Mouse (Mus musculus): ENCODE data around the gene Akap14.
"Not testable (repeated sequence)": the region's sequence is repeated elsewhere in the genome, so short reads cannot be mapped to it uniquely, and the experiment has no call there.

The Akap14 gene

DNA sequence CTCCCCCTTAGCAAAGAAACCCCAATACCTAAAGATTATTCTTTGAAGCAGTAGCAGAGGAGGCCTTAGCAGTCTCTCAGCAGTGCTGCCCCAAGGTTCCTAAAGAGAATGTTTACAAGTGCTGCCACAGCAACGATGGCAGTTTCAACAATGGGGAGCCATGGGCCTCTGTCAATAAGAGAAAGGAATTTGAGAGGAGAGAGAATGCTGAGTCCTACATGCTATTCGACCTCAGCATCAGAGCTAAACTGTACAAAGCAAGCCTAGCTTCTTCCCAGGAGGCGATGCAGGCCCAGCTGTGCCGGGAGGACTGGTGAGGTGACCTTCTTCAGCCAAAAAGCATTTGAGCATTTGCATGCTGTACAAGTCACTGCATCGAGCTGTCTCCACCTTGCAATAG is at the start of gene Akap14:
Gene Akap14 (minus strand): TSS at position 101 of the 400 bp plus-strand sequence.
- no peak for DNase-seq (ENCODE audit: inconsistent age in 2 of 2, low spot score in 1 of 2)

- no peak for DNase-seq (ENCODE audit: inconsistent age in 2 of 2, low spot score in 1 of 2)
Observed at GRCm38 (mm10) chrX:37210941-37211340, 42.3 kb upstream of the Akap14 start, which contains the start of gene Gm9. TSS of gene Gm9 (minus strand) at chrX:37211041.

GRCm38 (mm10) chrX:37198676-37199075 is 30.0 kb upstream of the Akap14 start:
- no peak for DNase-seq (ENCODE audit: inconsistent age in 2 of 2, low spot score in 1 of 2)

DNA sequence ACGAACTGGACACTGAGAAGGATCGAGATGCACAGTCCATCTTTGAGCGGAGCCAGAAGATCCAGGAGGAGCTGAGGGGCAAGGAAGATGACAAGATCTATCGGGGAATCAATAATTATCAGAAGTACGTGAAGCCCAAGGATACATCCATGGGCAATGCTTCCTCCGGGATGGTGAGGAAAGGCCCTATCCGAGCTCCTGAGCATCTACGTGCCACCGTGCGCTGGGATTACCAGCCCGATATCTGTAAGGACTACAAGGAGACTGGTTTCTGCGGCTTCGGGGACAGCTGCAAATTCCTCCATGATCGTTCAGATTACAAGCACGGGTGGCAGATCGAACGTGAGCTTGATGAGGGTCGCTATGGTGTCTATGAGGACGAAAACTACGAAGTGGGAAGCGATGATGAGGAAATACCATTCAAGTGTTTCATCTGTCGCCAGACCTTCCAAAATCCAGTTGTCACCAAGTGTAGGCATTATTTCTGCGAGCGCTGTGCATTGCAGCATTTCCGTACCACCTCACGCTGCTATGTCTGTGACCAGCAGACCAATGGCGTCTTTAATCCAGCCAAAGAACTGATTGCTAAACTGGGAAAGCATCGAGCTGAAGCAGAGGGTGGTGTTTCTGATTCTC is 23.2 kb upstream of the Akap14 start:
- peak; percentile 11 to 55 for DNase-seq (ENCODE audit: inconsistent age in 2 of 2, low spot score in 1 of 2)

- DNase-seq (ENCODE audit: inconsistent age in 2 of 2, low spot score in 1 of 2): peak; percentile 86 to 95
Observed at GRCm38 (mm10) chrX:37191105-37191743, 22.6 kb upstream of the Akap14 start, which contains the start of the genes Ndufa1 and Rnf113a1. TSS of gene Ndufa1 (minus strand) at chrX:37191163. TSS of gene Rnf113a1 (plus strand) at chrX:37191245.

- no peak for DNase-seq (ENCODE audit: inconsistent age in 2 of 2, low spot score in 1 of 2)
Observed at GRCm38 (mm10) chrX:37190755-37191104, 22.1 kb upstream of the Akap14 start.

GRCm38 (mm10) chrX:37184401-37184800 is 15.8 kb upstream of the Akap14 start:
- peak in 1 of 2 experiments; percentile 27 for DNase-seq (ENCODE audit: inconsistent age in 2 of 2, low spot score in 1 of 2)

DNA sequence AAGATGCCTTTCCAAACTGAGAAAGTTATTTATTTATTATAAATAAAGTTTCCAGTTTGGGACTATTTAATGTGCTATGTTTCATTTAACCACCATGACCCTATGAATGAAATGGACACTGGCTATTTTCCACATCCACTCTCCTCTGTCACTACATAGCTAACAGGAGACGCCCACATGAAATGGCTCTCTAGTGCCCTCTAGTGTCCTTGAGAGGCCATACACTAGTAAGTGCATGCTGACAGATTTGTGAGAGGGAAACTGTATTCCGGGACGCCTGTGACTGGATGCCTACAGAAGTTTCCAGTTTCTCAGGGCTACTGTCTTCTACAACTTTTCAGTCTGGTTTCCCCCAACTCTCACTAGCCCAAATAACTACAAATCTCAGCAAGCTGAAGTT is 1.6 kb downstream of the Akap14 start:
- DNase-seq (ENCODE audit: inconsistent age in 2 of 2, low spot score in 1 of 2): peak; percentile 33 to 75

DNA sequence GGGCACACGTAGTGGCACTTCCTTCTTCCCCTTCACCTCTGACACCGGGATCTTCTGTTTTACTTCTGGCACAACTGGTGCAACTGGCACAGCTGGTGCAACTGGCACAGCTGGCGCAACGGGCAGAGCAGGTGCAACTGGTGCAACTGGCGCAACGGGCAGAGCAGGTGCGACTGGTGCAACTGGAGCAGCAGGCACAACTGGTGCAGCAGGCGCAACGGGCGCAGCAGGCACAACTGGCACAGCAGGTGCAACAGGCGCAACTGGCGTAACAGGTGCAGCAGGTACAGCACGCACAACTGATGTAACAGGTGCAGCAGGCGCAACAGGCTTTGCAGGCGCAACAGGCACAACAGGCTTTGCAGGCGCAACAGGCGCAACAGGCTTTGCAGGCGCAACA is 5.5 kb downstream of the Akap14 start:
- no peak for DNase-seq (ENCODE audit: inconsistent age in 2 of 2, low spot score in 1 of 2)

GRCm38 (mm10) chrX:37161169-37161568 is 7.5 kb downstream of the Akap14 start:
- DNase-seq (ENCODE audit: inconsistent age in 2 of 2, low spot score in 1 of 2): peak; percentile 14 to 55

DNA sequence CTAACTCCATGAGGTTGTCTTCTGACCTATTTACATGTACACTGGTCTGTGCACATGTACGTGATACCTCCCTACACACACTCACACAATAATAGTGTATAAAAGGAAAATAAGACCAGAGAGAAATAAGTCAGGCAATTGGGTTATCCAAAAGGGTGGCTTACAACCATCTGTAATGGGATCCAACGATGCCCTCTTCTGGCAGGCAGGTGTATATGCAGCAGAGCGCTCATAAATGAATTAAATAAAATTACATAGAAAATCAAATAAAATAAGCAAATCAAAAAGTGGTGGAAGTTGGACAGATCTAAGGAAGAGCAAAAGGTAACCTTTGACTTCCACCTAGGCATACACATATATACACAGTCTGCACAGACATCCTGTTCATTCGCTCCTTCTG is 10.8 kb downstream of the Akap14 start:
- peak in 1 of 2 experiments; percentile 37 for DNase-seq (ENCODE audit: inconsistent age in 2 of 2, low spot score in 1 of 2)

DNA sequence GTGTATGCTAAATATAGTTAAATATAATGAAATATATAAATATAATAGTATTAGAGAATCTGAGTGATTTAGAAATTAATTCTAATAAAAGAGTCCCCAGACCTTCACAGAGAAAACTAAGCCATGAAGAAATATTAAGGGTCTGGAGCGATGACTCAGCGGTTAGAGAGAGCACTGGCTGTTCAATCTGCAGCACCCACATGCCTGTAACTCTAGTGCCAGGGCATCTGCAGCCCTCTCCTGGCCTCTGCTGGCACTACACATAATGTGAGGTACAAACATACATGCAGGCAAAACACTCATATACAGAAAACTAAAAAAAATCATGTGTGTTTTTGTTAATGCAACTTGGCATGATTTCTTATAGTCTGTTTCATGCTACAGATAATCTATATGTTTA is 23.7 kb downstream of the Akap14 start:
- DNase-seq (ENCODE audit: inconsistent age in 2 of 2, low spot score in 1 of 2): peak in 1 of 2 experiments; percentile 37

DNA sequence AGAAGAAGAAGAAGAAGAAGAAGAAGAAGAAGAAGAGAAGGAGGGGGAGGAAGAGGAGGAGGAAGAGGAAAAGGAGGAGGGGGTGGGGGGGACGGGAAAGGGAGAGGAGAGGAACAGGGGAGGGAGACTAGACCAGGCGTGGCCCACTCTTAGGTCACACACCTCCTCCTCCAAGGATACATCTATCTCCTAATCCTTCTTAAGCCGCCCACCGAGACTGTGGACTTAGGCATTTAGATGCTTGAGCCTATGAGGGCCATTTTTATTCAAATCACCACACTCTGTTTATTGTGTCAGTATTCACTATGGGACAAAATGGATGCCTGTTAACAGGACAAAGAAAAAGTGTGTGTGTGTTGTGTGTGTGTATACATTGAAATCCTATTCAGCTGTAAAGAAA is 24.1 kb downstream of the Akap14 start:
- not testable (repeated sequence) for DNase-seq (ENCODE audit: inconsistent age in 2 of 2, low spot score in 1 of 2)

GRCm38 (mm10) chrX:37141732-37142131 is 26.9 kb downstream of the Akap14 start:
- DNase-seq (ENCODE audit: inconsistent age in 2 of 2, low spot score in 1 of 2): no peak

DNA sequence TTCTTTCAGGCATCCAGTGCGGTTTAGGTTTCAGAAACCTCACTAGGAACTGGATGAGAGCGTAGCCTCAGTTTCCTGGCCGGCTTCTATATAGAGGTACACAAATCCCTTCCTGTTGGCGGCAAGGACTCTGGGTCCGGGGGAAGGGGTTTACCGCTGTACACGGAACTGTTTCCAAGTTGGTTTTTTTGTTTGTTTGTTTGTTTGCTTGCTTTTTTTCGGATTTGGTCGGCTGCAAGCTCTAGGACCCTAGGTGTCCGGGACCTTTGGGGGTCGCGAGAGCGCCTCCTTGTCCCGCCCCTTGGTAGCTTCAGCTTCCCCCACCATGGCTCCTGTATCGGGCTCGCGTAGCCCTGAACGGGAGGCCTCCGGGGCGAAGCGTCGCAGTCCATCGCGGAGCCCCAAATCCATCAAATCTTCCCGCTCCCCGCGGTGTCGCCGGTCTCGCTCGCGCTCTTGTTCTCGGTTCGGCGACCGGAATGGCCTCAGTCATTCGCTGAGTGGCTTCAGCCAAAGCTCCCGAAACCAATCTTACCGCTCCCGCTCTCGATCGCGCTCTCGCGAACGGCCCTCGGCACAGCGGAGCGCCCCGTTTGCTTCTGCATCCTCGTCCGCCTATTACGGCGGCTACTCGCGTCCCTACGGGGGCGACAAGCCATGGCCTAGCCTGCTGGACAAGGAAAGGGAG is 41.8 kb downstream of the Akap14 start, which contains the start of gene Nkap:
Gene Nkap (plus strand): TSS at position 125 of the 688 bp plus-strand sequence.
- DNase-seq (ENCODE audit: inconsistent age in 2 of 2, low spot score in 1 of 2): peak; percentile 70 to 91

- DNase-seq (ENCODE audit: inconsistent age in 2 of 2, low spot score in 1 of 2): no peak
Observed at GRCm38 (mm10) chrX:37125511-37125910, 43.1 kb downstream of the Akap14 start.

- no peak for DNase-seq (ENCODE audit: inconsistent age in 2 of 2, low spot score in 1 of 2)
Observed at GRCm38 (mm10) chrX:37120212-37120611, 48.4 kb downstream of the Akap14 start.

DNA sequence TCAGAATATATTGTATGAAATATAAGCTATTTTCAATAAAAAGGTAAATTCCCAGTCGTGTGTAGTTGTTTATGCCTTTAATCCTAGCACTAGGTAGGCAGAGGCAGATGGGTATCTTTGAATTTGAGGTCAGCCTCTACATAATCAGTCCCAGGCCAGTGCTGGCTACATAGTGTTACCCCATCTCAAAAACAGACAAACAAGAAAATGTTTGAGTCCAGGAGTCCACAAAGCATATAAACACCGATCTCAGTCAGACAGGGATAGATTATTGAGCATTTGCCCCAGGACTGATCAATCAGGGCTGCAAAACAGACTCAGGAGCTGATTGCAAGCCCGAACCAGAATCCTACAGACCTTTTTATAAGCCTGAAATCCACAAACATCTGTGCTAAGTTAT is 49.1 kb downstream of the Akap14 start:
- DNase-seq (ENCODE audit: inconsistent age in 2 of 2, low spot score in 1 of 2): no peak

DNA sequence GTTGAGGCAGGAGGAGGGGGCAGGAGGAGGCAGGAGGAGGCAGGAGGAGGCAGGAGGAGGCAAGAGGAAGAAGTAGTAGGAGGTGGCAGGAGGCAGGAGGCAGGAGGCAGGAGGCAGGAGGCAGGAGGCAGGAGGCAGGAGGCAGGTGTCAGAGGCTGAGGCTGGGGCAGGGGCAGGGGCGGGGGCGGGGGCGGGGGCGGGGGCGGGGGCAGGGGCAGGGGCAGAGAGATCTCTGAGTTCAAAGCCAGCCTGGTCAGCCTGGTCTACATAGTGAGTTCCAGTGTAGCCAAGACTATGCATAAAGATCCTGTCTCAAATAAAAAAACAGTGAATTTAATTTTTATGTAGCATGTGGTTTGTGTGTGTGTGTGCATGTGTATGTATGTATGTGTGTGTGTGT is 51.6 kb downstream of the Akap14 start:
- DNase-seq (ENCODE audit: inconsistent age in 2 of 2, low spot score in 1 of 2): no peak

- no peak for DNase-seq (ENCODE audit: inconsistent age in 2 of 2, low spot score in 1 of 2)
Observed at GRCm38 (mm10) chrX:37110881-37111193, 57.8 kb downstream of the Akap14 start.

- DNase-seq (ENCODE audit: inconsistent age in 2 of 2, low spot score in 1 of 2): peak; percentile 94 to 96
Observed at GRCm38 (mm10) chrX:37110193-37110880, 58.3 kb downstream of the Akap14 start, which contains the start of gene Upf3b. TSS of gene Upf3b (minus strand) at chrX:37110322.

Data from adrenal gland, adult (tissue).